Mouse (Mus musculus): ENCODE results near the gene Klhl21.

The Klhl21 gene

DNA sequence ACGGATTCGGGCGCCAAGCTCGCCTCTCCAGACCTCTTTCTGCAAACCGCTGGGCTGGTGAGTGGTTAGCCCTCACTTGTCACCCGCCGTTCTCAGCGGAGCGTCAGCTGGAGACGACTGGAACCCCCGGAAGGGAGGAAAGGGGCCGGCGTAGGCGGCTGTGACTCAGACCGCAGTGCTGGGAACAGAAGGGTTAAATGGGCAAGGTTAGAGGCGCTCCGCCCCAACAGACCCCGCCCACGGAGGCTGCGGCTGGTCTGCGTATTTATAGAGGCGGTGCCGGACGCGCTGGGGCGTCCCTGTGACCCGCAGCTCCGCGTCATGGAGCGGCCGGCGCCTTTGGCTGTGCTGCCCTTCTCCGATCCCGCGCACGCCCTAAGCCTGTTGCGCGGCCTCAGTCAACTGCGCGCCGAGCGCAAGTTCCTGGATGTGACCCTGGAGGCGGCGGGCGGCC is at the start of gene Klhl21:
Gene Klhl21 (plus strand): TSS at position 182 of the 454 bp plus-strand sequence.
- peak; percentile 97 for DNase-seq (ENCODE audit: low spot score)

DNA sequence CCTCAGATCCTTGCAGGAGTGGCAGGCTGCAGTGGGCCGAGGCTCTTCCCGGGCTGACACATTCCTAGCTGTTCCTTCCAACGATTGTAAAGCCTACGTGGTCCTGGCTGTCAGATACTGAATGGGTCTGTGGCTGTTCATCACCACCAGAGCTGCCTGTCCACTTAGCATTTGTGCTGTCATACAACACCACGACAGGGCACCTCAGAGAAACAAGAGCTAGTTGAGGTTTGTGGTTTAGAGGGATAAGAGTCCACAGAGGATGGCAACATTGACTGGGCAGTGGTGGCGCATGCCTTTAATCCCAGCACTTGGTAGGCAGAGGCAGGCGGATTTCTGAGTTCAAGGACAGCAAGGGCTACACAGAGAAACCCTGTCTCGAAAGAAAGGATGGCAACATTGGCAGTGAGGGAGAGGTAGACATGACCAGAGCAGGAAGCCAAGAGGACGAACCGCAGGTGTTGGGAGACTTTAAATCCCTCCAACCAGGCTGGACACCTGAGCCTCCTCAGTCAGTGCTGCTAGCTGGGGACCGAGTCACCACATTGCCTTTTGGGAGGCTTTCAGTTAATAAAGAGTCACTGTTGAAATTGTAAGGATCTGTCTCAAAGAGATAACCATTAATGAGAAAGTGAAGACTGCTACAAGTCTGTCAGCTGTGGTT is 48.6 kb upstream of the Klhl21 start:
- no peak for DNase-seq (ENCODE audit: low spot score)

DNA sequence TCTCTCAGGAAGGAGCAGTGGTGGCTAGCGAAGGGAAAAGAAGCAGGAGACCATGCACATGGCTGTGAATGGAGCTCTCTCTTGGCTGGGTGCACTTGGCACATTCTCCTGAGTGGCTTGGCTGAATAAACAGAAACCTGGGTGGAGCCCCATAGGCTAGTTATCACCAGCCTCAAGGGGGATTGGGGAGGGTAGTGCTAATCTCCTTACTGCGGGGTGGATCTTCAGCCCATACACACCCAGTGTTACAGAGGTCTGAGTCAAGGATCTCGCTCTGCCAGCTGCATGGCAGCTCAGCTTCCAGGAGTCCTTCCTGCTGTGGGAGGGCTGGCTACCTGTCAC is 48.1 kb upstream of the Klhl21 start:
- DNase-seq (ENCODE audit: low spot score): no peak

DNA sequence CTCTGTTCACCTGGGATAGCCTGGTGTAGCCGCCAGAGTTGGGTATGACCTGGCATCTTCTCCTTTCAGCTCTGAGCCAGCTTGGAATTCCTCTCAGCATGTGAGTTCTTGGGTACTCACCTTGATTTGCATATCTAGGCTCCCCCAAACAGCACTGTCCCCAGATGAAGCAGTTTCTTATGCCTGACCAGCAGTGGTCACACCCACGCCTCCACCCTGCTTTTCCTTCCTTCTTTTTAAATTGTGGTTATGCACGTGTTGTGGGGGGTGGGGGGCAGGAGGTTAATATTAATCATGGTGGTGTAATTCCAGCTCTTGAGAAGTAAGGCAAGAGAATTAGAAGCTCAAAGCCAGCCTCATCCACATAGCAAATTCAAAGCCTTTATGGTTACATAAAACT is 45.8 kb upstream of the Klhl21 start:
- no peak for DNase-seq (ENCODE audit: low spot score)

DNA sequence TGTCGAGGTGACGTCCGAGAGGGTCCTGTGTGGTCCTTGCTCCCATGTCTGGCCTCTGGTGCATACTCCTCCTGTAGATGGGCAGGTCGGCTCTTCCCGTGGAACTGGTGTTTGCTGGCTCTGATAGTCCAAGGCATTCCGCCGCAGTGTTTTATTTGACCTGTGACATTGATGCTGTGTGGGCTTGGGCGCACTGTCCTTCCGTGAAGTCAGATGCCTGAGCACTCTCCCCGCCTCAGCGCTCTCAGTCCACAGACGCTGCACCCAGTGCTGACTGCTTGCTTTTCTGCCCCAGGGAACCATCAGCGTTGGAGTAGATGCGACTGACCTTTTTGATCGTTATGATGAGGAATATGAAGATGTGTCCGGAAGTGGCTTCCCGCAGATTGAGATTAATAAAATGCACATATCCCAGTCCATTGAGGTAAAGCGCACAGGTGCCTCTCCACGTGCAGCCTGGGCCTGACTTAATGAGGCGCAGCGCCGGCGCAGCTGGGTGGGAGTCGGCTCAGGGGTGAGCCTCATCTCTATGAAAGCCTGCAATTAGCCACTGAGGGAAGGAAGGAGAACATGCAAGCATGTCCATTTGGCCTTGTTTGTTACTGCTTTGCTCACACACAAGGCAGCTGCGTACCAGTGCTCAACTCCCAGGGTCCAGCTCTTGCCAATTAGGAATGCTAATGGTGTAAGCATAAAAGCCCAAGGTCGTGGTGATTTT is 40.2 kb upstream of the Klhl21 start:
- no peak for DNase-seq (ENCODE audit: low spot score)

DNA sequence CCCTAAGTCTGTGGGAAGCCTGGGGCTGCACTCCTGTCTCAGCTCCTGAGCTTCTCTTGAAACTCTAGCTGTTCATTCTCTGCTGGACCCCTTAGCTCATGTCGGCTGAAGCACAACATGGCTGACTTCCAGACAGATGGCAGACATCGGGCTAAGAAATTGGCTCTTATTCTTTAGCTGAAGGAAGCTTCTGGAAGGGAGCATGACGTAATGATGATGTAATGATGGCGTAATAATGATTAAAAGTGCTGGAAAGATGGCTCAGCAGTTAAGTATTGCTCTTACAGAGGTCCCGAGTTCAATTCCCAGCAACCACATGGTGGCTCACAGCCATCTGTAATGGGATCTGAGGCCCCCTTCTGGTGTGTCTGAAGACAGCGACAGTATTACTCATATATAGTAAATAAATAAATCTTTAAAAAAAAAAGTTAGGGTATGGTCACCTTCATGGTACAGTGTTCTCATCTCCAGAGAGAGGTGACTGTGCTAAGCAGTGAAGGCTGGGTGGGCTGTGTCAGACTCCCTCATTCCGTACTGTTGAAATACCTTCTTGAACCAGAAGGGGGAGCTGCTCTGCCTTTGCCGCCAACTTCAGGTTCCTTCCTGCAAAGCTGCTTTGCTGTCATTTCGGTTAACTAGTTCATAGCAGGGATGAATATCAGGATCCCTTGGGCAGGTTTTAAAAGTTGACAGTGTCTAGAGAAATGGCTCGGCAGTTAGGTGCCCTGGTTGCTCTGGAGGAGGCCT is 36.2 kb upstream of the Klhl21 start:
- DNase-seq (ENCODE audit: low spot score): peak; percentile 68

DNA sequence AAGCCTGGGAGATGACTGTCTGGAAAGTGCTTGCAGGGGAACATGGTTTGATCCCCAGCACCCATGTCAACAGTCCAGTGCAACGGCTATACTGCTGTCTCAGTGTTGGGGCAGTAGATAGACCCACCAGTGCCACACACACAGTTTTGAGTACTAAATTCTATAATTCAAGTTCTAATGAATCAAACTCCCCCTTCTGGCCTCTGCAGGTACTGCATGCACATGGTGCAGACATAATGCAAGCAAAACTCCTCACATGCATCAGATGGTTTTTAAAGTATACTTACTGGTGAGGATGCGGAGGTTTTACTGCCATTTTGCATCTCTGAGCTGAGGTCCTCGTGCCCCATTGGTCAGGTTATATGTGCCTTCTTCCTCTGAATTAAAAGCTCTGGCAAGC is 33.2 kb upstream of the Klhl21 start:
- DNase-seq (ENCODE audit: low spot score): peak; percentile 31

DNA sequence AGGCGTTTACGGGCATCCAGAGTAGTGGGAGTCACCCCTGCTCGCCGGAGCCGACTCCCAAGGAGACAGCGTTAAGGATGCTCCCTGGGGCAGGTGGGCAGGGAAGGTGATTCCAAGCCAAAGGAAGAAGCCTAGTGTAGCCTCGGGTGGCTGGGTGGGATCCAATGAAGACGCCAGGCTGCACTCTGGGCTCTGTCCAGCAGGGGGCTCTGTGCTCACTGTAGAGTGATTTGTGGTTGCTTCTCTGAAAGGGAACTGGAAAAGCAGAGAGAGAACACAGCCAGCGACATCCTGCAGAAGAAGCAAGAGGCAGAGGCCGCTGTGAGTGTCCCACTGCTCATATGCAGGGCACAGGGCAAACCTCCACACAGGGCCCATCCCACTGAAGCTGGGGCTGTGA is 30.9 kb upstream of the Klhl21 start:
- DNase-seq (ENCODE audit: low spot score): peak; percentile 84

DNA sequence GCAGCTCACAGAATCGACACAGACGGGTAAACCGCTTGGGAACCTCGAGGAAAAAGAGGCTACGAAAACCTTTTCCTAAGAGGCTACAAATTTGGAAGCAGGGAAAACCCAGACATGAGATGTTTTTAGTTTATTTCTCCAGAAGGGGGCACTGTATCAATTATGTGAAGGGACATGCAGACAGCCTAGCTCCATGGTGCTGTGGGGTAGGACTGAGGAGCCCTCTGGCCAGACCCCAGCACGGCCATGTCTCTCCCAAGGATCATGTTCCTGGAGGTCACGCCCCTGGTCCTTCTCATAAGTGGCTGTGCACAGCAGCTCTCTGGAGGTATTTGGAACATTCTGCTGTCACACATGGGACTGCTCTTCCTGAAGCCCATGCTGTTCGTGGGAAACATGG is 27.9 kb upstream of the Klhl21 start:
- no peak for DNase-seq (ENCODE audit: low spot score)

DNA sequence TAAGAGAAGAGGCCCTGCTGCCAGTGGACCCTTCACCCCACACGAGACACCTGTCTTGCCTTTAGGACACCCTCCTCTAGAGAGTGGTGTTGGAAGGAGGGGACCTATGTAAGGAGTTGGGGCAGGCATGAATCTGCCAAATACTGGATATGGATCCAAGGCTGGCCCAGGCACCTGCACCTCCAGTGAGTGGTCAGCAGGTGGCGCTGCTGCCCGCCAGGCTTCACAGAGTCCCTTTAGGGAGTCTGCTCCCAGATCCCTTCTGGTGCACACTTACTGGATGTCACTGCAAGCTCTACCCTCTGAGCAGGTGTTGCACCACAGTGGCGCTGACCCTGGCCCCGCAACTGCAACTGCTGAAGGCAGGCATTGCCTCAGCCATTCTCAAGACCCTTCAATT is 27.2 kb upstream of the Klhl21 start:
- DNase-seq (ENCODE audit: low spot score): peak; percentile 88

DNA sequence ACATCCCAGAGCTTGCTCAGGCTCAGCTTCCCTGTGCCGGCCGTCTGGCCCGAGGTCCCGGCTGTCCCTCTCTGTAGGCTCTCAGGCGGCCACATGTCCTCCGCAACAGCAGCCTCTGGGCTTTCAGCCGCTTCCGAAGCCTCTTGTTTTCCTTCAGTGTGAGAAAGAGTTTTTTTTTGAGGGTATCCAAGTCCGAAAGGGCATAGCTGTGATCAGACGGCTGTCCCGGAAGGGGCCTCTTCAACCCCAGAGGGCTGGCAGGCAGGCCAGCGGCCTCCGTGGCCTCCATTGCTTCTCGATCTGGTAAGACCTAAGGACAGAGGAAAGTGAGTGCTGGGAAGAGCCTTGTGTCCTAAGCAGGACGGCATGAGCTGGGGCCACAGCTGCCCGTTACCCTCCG is 25.6 kb upstream of the Klhl21 start:
- DNase-seq (ENCODE audit: low spot score): no peak

DNA sequence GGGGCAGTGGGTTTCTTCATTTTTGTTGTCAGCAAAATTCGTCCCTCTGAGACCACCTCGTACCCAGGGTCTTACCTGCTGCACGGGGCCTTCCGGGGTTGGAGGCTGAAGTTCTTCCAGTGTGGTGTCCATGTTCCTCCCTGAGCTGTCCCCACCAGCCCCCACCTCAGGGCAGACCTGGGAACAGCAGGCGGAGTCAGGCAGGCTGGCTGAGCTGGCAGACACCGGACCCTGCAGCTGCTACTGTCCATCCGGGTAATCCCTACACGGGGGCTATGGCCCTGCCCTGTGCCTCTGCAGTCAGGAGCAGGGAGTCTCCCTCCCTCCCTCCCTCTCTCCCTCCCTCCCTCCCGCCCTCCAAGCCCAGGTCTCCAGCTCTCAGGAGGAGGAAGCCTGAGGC is 25.0 kb upstream of the Klhl21 start:
- DNase-seq (ENCODE audit: low spot score): peak; percentile 43

DNA sequence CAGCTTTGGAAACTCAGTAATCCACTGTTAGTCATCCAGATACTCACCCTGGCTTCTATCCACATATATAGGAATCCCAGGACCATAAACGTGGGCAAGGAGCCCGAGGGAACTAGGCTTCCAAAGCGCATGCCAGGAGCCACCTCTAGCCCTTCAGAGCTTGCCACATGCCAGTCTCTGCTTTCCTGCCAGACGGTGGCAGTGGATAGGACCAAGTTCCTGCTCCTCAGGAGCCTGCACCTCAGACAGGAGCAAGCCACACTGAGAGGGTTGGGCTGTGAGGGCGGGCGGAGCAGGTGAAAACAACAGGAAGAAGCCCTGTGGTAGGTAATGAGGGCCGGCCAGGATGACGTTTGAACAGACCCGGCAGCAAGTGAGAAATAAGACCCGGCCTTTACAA is 22.7 kb upstream of the Klhl21 start:
- DNase-seq (ENCODE audit: low spot score): no peak

DNA sequence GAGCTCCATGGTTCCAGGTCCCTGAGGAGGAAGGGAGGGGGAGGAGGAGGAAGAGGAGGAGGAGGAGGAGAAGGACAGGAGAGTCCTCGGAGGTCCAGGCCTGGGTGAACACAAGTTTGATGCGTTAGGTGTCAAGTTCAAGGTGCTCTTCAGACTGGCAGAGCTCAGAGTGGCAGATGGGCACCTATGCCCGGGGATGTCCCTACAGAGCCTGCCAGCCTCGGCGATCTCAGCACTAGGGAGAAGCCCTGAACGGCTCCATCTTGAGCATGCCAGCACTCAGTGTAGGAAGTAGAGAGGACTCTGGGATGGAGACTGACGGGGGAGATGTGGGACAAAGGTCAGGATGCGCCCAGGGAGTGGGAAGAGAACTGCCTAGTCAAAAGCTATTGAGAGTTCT is 22.0 kb upstream of the Klhl21 start:
- DNase-seq (ENCODE audit: low spot score): no peak

DNA sequence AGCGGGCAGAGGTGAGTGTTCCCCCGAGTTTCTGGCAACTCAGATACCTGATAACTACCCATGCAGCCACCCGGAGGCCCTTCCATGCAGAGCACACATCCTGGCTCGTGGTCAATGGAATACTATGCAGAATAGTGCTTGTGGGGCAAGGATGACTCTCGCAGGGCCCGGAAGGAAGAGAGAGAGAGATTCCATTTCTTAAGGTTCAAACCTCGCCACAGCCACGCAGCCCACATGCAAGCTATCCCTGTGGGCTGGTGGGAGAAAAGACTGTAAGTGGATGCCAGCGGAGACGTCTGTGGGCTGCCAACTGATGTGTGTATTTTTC is 20.6 kb upstream of the Klhl21 start:
- DNase-seq (ENCODE audit: low spot score): peak; percentile 19

DNA sequence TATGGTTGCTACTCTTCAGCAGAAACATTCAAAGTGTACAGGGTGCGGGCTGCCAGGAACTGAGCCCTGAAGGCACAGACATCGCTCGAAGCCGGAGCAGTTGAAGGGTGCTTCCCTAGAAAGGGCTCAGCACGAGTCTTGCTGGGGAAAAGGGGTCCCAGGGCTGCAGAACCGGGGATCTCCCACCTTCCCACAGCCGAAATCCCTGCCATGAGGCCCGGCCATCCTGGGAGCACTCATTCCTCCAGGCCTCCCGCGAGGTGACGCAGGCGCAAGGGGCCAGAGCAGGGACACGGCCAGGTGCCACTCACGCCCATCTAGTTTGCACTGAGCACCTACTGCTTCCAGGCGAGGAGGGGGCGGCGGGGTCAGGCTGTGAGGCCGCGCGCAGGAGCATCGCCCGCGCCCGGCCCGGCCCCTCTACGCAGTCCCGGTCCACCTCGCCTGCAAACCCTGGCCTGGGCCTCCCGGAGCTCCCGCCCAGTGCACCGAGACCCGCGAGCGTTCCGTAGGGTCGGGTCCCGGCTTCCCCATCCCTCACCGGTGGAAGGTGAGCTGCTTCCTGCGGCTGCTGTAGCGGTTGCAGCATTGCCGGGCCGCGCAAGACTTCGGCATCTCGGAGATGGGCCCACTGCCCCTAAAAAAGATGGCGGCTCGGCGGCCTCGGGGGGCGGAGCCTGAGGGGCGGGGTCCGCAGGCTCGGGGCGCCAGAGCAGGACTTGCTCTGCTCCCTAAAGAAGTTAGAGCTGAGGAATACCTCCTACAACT is 20.1 kb upstream of the Klhl21 start, which contains the start of gene Thap3:
Gene Thap3 (minus strand): TSS at position 656 of the 768 bp plus-strand sequence.
- DNase-seq (ENCODE audit: low spot score): peak; percentile 77

DNA sequence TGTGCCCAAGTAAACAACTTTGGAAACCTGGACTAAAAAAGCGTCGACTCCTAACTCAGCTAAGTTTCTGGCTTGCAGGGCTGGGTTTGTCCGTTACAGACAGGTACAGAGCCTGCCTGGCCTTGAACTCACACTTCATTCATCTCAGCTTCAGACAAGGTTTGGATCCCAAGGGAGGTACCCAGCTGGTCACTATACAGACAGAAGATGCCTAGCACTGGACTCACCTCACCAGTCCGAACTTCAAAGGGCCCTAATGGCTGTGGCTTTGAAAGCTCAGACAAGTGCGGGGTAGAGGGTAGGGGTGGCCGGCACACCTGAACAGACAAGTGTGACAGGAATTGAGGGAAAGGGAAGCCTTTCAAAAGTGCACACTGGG is 19.5 kb upstream of the Klhl21 start:
- no peak for DNase-seq (ENCODE audit: low spot score)

DNA sequence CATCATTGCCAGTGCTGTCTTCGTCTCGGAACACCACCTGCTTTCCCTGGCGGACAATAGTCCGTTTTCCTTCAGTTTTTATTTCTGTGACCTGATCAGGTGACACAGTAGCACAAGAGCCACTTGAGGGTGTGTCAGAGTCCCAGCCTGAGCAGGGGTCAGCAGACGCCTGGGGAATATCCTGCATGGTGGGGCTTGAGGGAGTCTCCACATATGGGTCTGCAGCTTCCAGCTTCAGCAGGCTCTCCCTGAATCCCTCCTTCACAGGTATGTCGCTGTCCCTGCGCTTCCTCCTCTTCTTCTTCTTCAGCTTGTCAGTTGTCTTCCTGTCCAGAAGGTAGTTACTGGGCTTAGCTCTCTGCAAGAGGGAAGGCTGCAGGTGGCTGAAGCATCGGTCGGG is 16.5 kb upstream of the Klhl21 start:
- no peak for DNase-seq (ENCODE audit: low spot score)

DNA sequence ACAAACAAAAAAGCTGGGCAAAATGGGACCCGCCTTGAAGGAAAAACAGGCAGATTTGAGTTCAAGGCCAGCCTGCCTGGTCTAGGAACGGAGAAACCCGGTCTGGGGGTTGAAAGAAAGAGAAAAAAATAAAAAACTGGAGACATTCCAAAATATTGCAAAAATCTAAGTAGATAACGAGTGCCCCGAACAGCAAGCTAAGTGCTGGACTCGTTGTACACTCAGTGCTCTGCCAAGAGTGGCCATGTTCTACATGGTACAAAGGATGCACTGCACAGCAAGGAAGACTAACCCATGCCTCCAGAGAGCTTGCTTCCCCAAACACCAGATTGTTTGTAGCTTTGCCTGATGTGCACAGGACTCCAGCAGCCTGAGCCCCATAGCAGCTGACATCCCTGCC is 15.6 kb upstream of the Klhl21 start:
- DNase-seq (ENCODE audit: low spot score): no peak

DNA sequence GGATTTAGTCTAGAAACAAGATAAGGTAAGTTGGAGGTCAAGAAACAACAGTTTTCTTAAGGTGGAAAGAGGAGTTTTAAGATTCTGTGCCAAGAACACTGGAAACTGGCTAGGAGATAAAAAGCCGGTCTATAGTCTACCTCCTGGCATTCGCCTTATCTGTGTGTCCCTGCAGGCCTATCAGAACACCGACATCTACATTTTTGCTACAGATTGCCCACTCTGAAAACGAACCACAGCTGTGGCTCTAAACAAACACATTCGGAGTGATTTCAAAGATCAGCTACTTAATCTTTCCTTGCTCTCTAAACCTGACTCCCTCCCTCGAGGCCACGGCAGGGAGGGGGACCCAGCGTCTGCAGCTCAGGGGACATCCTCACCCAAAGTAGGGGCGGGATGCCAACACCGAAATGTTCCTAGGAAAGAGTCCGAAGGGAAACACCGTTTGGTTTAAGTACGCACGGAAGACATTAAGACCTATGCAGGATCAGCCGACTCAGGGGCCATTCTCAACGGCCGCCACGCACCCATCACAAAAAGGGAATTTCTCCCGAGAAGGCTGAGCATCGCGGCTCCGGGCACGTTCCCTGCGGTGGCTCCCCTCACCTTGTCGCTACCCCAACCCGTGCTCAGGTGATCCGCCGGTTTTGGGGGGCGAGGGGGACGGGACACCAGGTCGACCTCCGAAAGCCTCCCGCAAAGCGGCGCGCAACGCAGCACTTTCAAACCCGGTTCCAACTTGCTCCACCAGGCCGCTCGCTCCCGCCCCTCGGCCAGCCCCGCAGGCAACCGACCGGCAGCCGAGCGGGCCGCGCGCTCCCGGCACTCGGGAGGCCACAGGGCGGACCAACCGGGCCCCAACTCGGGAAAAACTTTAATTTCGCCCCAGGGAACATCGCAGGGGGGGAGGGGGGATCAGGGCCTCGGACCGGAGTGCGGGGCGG is 14.1 kb upstream of the Klhl21 start:
- DNase-seq (ENCODE audit: low spot score): no peak

DNA sequence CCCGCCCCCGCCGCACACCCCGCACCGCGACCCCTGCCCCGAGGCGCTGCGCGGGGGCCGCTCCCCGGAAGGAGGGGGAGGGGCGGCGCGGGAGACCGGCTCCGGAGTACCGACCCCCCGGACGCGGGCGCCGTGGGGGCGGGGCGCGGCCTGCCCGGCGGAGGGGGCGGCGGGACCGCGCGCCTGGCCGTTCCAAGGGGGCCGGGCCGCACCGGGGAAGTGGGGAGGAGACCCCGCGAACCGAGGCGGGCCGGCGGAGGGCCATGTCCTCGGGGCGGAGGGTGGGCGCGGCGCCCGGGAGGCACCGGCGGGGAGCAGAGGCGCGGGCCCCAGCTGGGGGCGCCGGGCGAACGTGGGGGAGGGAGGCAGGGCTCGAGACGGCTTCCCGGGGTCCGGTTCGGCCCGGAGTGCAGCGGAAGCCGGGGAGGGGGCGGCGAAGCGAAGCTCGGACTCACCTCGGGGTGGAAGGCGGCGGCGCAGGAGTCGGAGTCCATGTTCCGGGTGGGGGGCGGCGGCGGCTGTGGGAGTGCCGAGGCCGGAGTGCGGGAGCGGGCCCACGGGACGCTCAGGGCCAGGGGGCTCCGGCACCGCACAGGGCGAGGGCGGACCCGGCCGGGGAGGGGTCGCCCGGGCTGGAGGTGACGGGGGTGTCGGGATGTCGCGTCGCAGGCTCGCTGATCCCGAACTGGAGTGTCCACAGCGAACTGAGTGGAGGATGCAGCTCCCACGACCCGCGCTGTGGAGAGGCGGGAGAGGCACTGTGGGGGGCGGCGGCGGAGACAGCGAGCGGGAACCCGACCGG is 13.0 kb upstream of the Klhl21 start:
- DNase-seq (ENCODE audit: low spot score): no peak

Measured in embryo, embryonic 10 days (tissue).